Comparison of ENCODE assay signal across 16 mouse cellular contexts in the genomic region with DNA sequence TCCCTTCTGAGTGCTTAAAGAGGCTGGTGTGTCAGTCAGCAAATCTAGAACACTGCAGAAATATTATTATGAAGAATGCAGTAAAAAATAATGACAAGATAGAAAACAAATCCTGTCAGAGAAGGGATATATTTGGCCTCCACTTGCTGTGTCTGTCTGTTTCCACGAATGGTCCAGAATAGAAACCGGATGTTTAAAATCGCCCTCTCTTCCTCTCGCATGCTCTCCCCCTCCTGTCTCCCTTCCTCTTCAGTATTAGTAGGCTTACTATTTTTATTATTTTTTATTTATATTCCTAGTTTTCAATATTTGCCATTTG.
A peak's percentile ranks its signal among the peaks of the same experiment; 100 is the strongest.
DNase-seq lines count a peak whose midpoint lies in the region; ATAC-seq and TF ChIP-seq lines count a peak whose summit lies in the region.
"Had no signal": no experiment of that assay in that cellular context is flagged by ENCODE, and none has a peak within 500 bp of the region (broad histone marks: within the 10 kb centered on the region; RNA-seq: fewer than 3 reads in every experiment).

No protein-coding gene starts in this region.

- no peak for ATAC-seq in midbrain, embryonic 13.5 days

- H3K27ac ChIP-seq in left cerebral cortex, adult 2 months, result peak overlapping the region; percentile 54; the same call in 1 of the 2 replicates
- peak overlapping the region; percentile 73; the same call in 1 of the 2 replicates for H3K27ac ChIP-seq in cortical plate, adult 2 months (ENCODE audit: insufficient read depth, low read length)
- peak overlapping the region; percentile 60; the same call in 1 of the 2 replicates for H3K27ac ChIP-seq in hindbrain, embryonic 10.5 days
- H3K27ac ChIP-seq in midbrain, embryonic 13.5 days, result peak overlapping the region; percentile 56
- H3K27ac ChIP-seq: embryonic facial prominence, embryonic 15.5 days; liver, embryonic 14.5 days had no signal

- WGBS in hindbrain, embryonic 10.5 days, result 94% methylated on average over 4 of the region's 4 CpGs
- WGBS in midbrain, embryonic 13.5 days, result 77% methylated on average over 4 of the region's 4 CpGs

- no peak for TF ChIP-seq POLR2A in cortical plate, adult 2 months (IDR thresholded peaks at IDR 0.05; ENCODE audit: extremely low read depth, insufficient read depth, low read length)

- H3K27me3 ChIP-seq in hindbrain, embryonic 10.5 days (ENCODE audit: insufficient read depth, poor library complexity, severe bottlenecking), result no peaks in the 10 kb centered on the region
- H3K27me3 ChIP-seq in midbrain, embryonic 13.5 days, result no peaks in the 10 kb centered on the region
- H3K27me3 ChIP-seq: embryonic facial prominence, embryonic 15.5 days; heart, embryonic 12.5 days had no signal

- no peak overlapping the region for H3K4me3 ChIP-seq in left cerebral cortex, adult 2 months
- H3K4me3 ChIP-seq in cortical plate, adult 2 months (ENCODE audit: insufficient read depth, low read length), result no peak overlapping the region
- H3K4me3 ChIP-seq in hindbrain, embryonic 10.5 days, result no peak overlapping the region
- no peak overlapping the region for H3K4me3 ChIP-seq in midbrain, embryonic 13.5 days (replicated peaks)
- H3K4me3 ChIP-seq: embryonic facial prominence, embryonic 15.5 days; heart, embryonic 12.5 days had no signal

- H3K9me3 ChIP-seq in hindbrain, embryonic 10.5 days, result no peaks in the 10 kb centered on the region
- H3K9me3 ChIP-seq in midbrain, embryonic 13.5 days, result no peaks in the 10 kb centered on the region
- H3K9me3 ChIP-seq: embryonic facial prominence, embryonic 15.5 days; heart, embryonic 12.5 days had no signal

- no peaks in the 10 kb centered on the region for H3K4me1 ChIP-seq in cortical plate, adult 2 months (ENCODE audit: control insufficient read depth, insufficient read depth, low read length)
- H3K4me1 ChIP-seq in hindbrain, embryonic 10.5 days (replicated peaks), result peaks cover 16% of the 10 kb centered on the region
- H3K4me1 ChIP-seq in midbrain, embryonic 13.5 days (replicated peaks), result peaks cover 9% of the 10 kb centered on the region
- H3K4me1 ChIP-seq: embryonic facial prominence, embryonic 15.5 days had no signal

- intact Hi-C loops in left cerebral cortex, adult 2 months (cut with DNase I), result no loop called here

- no peak overlapping the region for H3K4me2 ChIP-seq in midbrain, embryonic 13.5 days (replicated peaks)
- H3K4me2 ChIP-seq: embryonic facial prominence, embryonic 15.5 days; heart, embryonic 12.5 days had no signal

- 0 out of 2 replicates have a peak overlapping the region, but pooled peaks have one; percentile 23 for H3K9ac ChIP-seq in midbrain, embryonic 13.5 days (replicated peaks)
- H3K9ac ChIP-seq: embryonic facial prominence, embryonic 15.5 days; heart, embryonic 12.5 days; liver, embryonic 14.5 days had no signal

- no peaks in the 10 kb centered on the region for H3K36me3 ChIP-seq in hindbrain, embryonic 10.5 days
- no peaks in the 10 kb centered on the region for H3K36me3 ChIP-seq in midbrain, embryonic 13.5 days
- H3K36me3 ChIP-seq: embryonic facial prominence, embryonic 15.5 days; heart, embryonic 12.5 days had no signal

- TF ChIP-seq CTCF in left cerebral cortex, adult 2 months (IDR thresholded peaks at IDR 0.05), result no peak
- TF ChIP-seq CTCF in cortical plate, adult 2 months (IDR thresholded peaks at IDR 0.05; ENCODE audit: extremely low read depth, insufficient read depth, low read length), result no peak

- DNase-seq in left cerebral cortex, adult 2 months (ENCODE audit: extremely low spot score in 1 of 2, low spot score in 2 of 2), result no peak
- DNase-seq in left cerebral cortex, adult 11 months (ENCODE audit: low spot score), result no peak
- DNase-seq in hindbrain, embryonic 10.5 days (ENCODE audit: low spot score), result no peak
- DNase-seq in kidney, postnatal 10 days, result no peak
- no peak for DNase-seq in adrenal gland, postnatal 36 days
- DNase-seq: cerebellum, adult 18-20 months; gastrocnemius, postnatal 36 days; heart, postnatal 4 days; kidney, adult 11 months; kidney, postnatal 25 days; thymus, postnatal 4 days had no signal
